Mouse (Mus musculus) forebrain, embryonic 14.5 days (tissue): ENCODE results near the gene Slc27a4. TPM values are rescaled to one million over a fixed set of nuclear protein-coding genes. Genes with fewer than 3 reads are reported as not detected.

Source experiments
- ATAC-seq: fragments of 200-750 bp; cut with Nextera tagmentation; 2 replicates; pipeline ENCODE4 v1.8.0; 2017; ENCODE audit warnings: mild to moderate bottlenecking, moderate library complexity
- DNase-seq: peaks from one replicate; pipeline ENCODE4 v3.0.0-alpha.2; 2015; ENCODE audit warnings: low spot score
- H3K27ac ChIP-seq: fragments of 300-500 bp; sonication (generic); 2 replicates; pipeline ENCODE4 v1.5.1; 2014; ENCODE audit warnings: low read depth, mild to moderate bottlenecking, control low read depth, low read length, moderate library complexity
- H3K27me3 ChIP-seq: fragments of 300-500 bp; sonication (generic); replicated peaks from 2 replicates; pipeline ENCODE4 v1.6.1; 2014; ENCODE audit warnings: low read length, control low read depth, mixed read lengths; ENCODE audit not compliant: control insufficient read depth, insufficient read depth
- H3K36me3 ChIP-seq: fragments of 300-500 bp; sonication (generic); 2 replicates; pipeline ENCODE4 v1.6.1; 2014; ENCODE audit warnings: low read length, control low read depth; ENCODE audit not compliant: control insufficient read depth, insufficient read depth
- H3K4me1 ChIP-seq: fragments of 300-500 bp; sonication (generic); 2 replicates; pipeline ENCODE4 v1.6.1; 2014; ENCODE audit warnings: antibody characterized with exemption, low read length, control low read depth; ENCODE audit not compliant: control insufficient read depth, insufficient read depth
- H3K4me2 ChIP-seq: fragments of 300-500 bp; sonication (generic); 2 replicates; pipeline ENCODE4 v1.6.1; 2014; ENCODE audit warnings: mild to moderate bottlenecking, control low read depth, low read length
- H3K4me3 ChIP-seq: fragments of 300-500 bp; sonication (generic); 2 replicates; pipeline ENCODE4 v1.5.1; 2014; ENCODE audit warnings: low read depth, low read length, control low read depth
- H3K9ac ChIP-seq: fragments of 300-500 bp; sonication (generic); 2 replicates; pipeline ENCODE4 v1.6.1; 2014; ENCODE audit warnings: mild to moderate bottlenecking, low read length, control low read depth, moderate library complexity
- H3K9me3 ChIP-seq: fragments of 300-500 bp; sonication (generic); replicated peaks from 2 replicates; pipeline ENCODE4 v1.6.1; 2016; ENCODE audit warnings: low read length, control low read depth, mixed read lengths; ENCODE audit not compliant: control insufficient read depth
- WGBS: fragments of 180-500 bp; shearing (Covaris S2); extraction: QIAGEN DNeasy Blood & Tissue Kit; methylation state at CpG from one replicate; pipeline ENCODE4 v1.1.7; 2014; 5-methylcytosine and 5-hydroxymethylcytosine counted together
- polyA plus RNA-seq: library from polyadenylated mRNA; unstranded; fragments of >200 nt; fragmentation: Nextera tagmentation; extraction: Ambion mirVana; gene quantifications from 2 replicates; pipeline ENCODE4 v1.2.1, GENCODE M21; 2014

The Slc27a4 gene
- polyA plus RNA-seq, result 22.6 and 26.1 TPM in 2 replicates

- DNase-seq (peak; percentile 97), ATAC-seq (peak; percentile 99)
- H3K4me3 ChIP-seq, result peak within 1 kb of the TSS; percentile 77
- no peaks in the 10 kb centered on the region for H3K27me3 ChIP-seq
- peak within 1 kb of the TSS; percentile 88 for H3K27ac ChIP-seq
- WGBS, result 6% methylated on average over 27 of the region's 28 CpGs
- peak within 1 kb of the TSS; percentile 57 for H3K4me2 ChIP-seq
- H3K36me3 ChIP-seq, result peaks cover 33% of the 10 kb centered on the region
- H3K9me3 ChIP-seq, result no peaks in the 10 kb centered on the region
- peaks cover 9% of the 10 kb centered on the region for H3K4me1 ChIP-seq
- peak within 1 kb of the TSS; percentile 92 for H3K9ac ChIP-seq
These were observed at the start of gene Slc27a4 for GRCm38 (mm10) chr2:29802075-29802826. Gene Slc27a4 (plus strand): TSS chr2:29802634.

- H3K27ac ChIP-seq, result no peak overlapping the region
- H3K9me3 ChIP-seq, result no peaks in the 10 kb centered on the region
- peaks cover 20% of the 10 kb centered on the region for H3K27me3 ChIP-seq
- no peak overlapping the region for H3K9ac ChIP-seq
- no peak overlapping the region for H3K4me3 ChIP-seq
- no peaks in the 10 kb centered on the region for H3K4me1 ChIP-seq
- no peak for DNase-seq
- ATAC-seq, result no peak
- no peak overlapping the region for H3K4me2 ChIP-seq
- no peaks in the 10 kb centered on the region for H3K36me3 ChIP-seq
These were observed 46.7 kb upstream of the Slc27a4 start for GRCm38 (mm10) chr2:29755693-29756092.

- ATAC-seq (peak; percentile 58), DNase-seq (peak; percentile 77)
- Histone ChIP-seq H3K27ac (no peak overlapping the region), H3K27me3 (no peaks in the 10 kb centered on the region), H3K36me3 (no peaks in the 10 kb centered on the region), H3K4me1 (no peaks in the 10 kb centered on the region), H3K4me2 (no peak overlapping the region), H3K9ac (no peak overlapping the region), H3K9me3 (no peaks in the 10 kb centered on the region), H3K4me3 (no peak overlapping the region)
- WGBS, result 3% methylated on average over 1 of the region's 1 CpGs
These were observed 37.6 kb upstream of the Slc27a4 start for GRCm38 (mm10) chr2:29764831-29765230.

- Histone ChIP-seq H3K36me3 (peaks cover 6% of the 10 kb centered on the region; the same call in 1 of the 2 replicates), H3K9ac (no peak overlapping the region), H3K4me1 (no peaks in the 10 kb centered on the region), H3K27me3 (no peaks in the 10 kb centered on the region), H3K9me3 (no peaks in the 10 kb centered on the region), H3K4me3 (no peak overlapping the region), H3K27ac (no peak overlapping the region), H3K4me2 (no peak overlapping the region)
- WGBS, result 72% methylated on average over 11 of the region's 11 CpGs
- ATAC-seq (no peak), DNase-seq (no peak)
These were observed 34.3 kb upstream of the Slc27a4 start for GRCm38 (mm10) chr2:29767976-29768709.

GRCm38 (mm10) chr2:29768901-29769300 is 33.5 kb upstream of the Slc27a4 start:
- 62% methylated on average over 9 of the region's 9 CpGs for WGBS

GRCm38 (mm10) chr2:29770162-29770561 is 32.3 kb upstream of the Slc27a4 start:
- Histone ChIP-seq H3K9ac (no peak overlapping the region), H3K27ac (no peak overlapping the region), H3K4me1 (no peaks in the 10 kb centered on the region), H3K4me3 (no peak overlapping the region), H3K36me3 (peaks cover 15% of the 10 kb centered on the region; the same call in 1 of the 2 replicates), H3K4me2 (no peak overlapping the region), H3K27me3 (no peaks in the 10 kb centered on the region), H3K9me3 (no peaks in the 10 kb centered on the region)
- no peak for ATAC-seq
- no peak for DNase-seq

More at GRCm38 (mm10) chr2:29768901-29769300, 33.5 kb upstream of the Slc27a4 start:
- DNase-seq (no peak), ATAC-seq (no peak)
- Histone ChIP-seq H3K9me3 (no peaks in the 10 kb centered on the region), H3K4me2 (no peak overlapping the region), H3K4me1 (no peaks in the 10 kb centered on the region), H3K27me3 (no peaks in the 10 kb centered on the region), H3K27ac (no peak overlapping the region), H3K36me3 (peaks cover 11% of the 10 kb centered on the region; the same call in 1 of the 2 replicates), H3K4me3 (no peak overlapping the region), H3K9ac (no peak overlapping the region)

- Histone ChIP-seq H3K27ac (no peak overlapping the region), H3K4me3 (no peak overlapping the region), H3K27me3 (no peaks in the 10 kb centered on the region), H3K36me3 (peaks cover 21% of the 10 kb centered on the region), H3K4me2 (no peak overlapping the region), H3K9me3 (no peaks in the 10 kb centered on the region), H3K9ac (no peak overlapping the region), H3K4me1 (no peaks in the 10 kb centered on the region)
- WGBS, result 93% methylated on average over 8 of the region's 8 CpGs
- ATAC-seq, result no peak
- DNase-seq, result no peak
These were observed 30.6 kb upstream of the Slc27a4 start for GRCm38 (mm10) chr2:29771611-29772461.

GRCm38 (mm10) chr2:29773323-29773722 is 29.1 kb upstream of the Slc27a4 start:
- H3K4me1 ChIP-seq, result no peaks in the 10 kb centered on the region
- no peaks in the 10 kb centered on the region for H3K27me3 ChIP-seq
- WGBS, result 87% methylated on average over 4 of the region's 4 CpGs
- DNase-seq (no peak), ATAC-seq (no peak)
- H3K4me3 ChIP-seq, result no peak overlapping the region
- H3K9ac ChIP-seq, result no peak overlapping the region
- H3K27ac ChIP-seq, result no peak overlapping the region
- peaks cover 35% of the 10 kb centered on the region for H3K36me3 ChIP-seq
- no peaks in the 10 kb centered on the region for H3K9me3 ChIP-seq
- H3K4me2 ChIP-seq, result no peak overlapping the region
